Mouse (Mus musculus): ENCODE measurements around the gene Fam160a2.

Fam160a2 gene

DNA sequence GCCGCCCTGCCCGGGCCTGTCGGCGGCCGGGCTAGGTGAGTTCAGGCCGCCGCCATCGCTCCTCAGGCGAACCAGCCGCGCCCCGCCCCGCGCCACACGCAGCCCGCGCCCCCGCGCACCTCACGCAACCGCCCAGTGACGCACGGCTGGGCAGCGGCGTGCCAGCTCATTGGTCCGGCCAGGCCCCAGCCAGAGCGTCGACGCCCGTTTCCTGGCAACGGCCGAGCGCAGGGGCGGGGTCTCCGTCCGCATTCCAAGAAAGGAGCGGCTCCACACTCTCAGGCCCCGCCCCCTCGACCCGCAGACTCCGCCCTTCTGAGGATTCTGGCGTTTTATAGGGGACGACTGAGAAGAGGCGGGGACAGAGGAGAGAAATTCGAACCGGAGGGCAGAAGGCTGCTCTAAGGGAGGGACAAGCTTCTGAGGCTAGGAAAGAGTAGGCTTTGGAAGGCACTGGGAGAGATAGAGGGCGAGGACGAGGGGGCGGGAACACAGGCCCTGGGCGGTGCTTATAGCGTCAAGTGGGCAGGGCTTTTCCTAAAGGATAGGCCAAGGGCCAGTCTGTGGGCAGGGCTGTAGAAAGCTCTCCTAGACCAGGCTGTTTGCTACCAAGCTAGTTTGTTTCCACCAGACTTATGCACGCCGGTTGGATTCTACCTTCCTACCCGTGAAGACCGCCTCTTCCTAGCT lies at the start of gene Fam160a2:
TSS of gene Fam160a2 (minus strand) at position 120 of the 690 bp plus-strand sequence.
- peak; percentile 100 for DNase-seq

DNA sequence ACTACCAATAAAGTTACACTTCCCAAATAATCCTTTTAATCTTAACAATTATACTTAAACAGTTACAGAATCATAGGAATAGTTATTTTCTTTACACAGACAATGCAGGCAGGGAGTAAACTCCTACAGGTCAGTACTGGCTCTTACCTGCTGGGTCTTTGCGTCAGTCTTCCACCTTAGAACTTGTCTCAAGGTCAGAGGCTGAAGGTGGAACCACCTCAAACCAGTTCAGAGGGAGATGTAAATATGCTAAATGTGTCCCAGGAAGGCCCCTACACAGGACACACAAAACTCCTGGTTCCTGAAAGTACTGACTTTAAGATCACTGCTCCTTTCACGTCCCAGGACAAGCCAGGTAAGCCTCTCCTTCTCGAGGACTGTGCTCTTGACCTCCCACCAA lies 45.2 kb upstream of the Fam160a2 start:
- DNase-seq = no peak

DNA sequence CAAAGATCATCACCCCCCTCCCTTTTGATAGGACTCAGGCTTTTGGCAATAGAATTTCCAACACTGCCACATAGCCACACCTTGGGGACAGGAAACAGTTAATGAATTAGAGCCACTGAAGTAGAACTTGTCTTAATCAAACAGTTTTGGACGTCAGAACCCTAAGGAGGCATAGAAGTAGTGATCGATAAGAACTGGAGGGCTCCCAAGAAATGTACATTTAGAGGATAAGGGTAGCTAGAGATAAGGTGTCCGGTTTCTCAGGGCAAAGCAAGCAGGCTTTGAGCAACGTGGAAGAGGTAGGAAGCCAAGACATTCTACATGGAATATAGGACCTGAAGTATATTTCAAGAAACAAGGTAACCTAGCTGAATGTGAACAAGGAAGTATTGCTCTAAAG lies 41.6 kb upstream of the Fam160a2 start:
- DNase-seq = no peak

DNA sequence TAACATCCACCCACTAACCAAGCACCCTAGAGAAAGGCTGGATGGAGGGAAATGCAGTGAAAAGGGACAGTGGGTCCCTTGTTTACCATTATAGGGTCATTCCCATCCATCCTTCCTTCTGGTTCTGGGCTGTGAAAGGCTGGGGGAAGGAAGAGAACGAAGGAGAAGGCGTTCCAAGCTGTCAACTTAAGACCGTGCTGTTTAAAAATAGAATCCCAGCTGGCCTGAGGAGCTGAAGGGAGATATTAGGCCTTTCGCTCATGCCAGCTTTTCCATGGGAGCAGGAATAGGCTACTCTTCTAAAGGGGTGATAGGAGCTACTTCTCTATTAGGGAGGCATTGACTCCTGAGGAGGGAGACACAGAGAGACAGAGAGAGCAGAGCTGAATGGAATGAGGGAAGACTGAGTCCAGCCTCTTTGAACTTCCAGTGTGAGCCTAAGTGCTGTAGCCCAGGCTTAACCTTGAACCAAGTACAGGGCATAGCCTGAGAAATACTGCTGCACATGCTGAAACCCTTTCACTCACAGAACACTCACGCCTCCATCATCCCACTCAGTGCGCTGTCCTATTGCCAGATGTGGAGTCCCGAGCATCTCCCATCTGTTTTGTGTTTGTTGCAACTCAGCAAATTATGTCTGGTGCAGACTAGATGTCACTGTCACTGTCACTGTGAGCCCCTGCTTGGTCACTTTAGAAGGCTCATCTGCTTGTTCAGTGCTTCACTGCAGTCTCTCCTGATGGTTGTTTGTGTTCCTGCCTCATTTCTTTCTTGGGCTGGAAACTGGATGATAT lies 38.3 kb upstream of the Fam160a2 start:
- DNase-seq = no peak

DNA sequence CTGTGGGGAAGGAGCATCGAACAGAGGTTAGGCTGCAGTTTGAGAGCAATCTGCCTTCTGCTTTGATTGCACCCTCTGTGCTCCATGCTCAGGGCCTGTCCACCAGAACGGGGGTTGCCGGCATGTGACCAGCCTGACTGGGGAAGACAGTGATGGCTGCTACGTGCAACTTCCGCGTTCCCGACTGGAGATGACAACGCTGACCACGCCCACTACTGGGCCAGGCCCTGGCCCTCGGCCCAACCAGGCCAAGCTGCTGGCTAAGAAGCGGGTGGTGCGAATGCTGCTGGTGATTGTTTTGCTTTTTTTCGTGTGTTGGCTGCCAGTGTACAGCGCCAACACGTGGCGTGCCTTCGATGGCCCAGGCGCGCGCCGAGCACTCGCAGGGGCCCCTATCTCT lies 34.9 kb upstream of the Fam160a2 start:
- DNase-seq = no peak

DNA sequence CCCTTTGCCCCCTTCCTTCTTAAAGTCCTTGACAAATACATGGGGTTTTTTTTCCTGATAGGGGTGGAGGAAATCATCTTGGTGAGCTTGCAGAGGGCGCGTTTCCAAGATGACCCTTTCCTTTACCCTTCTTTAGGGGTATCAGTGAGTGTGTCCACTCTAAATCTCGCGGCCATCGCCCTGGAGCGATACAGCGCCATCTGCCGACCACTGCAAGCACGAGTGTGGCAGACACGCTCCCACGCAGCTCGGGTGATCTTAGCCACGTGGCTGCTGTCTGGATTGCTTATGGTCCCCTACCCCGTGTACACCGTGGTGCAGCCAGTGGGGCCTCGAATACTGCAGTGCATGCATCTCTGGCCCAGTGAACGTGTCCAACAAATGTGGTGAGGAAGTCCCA lies 34.0 kb upstream of the Fam160a2 start:
- no peak for DNase-seq

DNA sequence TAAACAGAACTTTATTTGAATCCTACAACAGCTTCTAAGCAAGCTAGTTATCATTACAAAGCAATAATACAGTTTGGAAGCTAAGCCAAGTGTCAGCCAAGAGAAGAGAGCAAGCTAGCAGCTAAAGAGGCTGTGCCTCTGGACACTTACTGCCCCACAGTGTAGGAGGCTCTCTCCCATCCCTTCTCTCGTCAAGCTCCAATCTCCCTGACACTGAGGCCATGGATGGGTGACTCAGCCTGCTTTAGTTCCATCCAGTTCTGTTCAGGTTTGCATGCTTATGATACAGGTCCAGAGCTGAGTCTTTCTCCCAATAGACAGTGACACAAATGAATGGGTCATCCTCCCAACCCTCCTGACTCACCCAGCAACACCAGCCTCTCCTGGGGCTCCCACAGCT lies 32.2 kb upstream of the Fam160a2 start:
- DNase-seq = no peak

DNA sequence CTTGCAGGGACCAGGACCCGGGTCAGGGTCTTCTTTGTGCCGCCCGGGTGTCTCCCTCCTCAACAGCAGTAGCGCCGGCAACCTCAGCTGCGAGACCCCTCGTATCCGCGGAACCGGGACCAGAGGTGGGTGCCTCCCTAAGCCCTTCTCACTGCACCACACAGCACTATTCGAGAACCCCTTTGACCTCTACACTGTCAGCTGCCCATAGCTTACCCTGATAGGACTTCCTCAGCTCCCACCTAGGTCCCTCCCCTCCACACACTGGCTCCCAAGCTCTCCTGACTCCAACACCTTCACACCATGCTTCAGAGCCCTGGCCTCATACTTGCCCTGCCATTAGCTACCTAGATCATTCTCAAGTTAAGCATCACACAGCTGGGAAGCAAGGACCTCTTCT lies 26.2 kb upstream of the Fam160a2 start:
- no peak for DNase-seq

DNA sequence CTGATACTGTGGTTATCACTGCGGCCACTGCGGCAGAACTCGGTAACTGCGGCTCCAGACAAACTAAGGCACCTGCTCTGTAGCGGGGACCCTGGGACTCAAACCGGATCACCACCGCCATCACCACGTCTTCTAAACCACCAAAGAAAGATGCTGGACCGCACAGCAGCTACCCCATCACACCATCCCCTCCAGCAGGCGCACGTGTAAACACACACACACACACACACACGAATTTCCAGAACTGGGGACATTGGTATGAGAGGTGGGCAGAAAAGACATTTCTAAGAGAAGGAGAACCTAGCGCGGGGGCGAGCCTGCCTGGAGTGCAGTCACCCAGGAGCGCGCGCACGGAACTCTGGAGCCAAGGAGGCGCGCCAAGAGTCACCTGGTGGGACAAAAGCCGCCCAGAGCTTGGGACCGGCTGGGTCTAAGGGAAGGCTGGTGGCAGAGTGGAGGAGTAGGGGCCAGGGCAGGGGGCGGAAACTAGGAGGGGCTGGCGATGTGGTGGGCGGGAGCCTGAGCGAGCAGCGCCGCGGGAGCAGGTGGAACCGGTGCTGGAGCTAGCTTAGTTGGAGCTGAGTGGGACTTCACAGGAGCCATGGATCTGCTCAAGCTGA lies 25.7 kb upstream of the Fam160a2 start, which contains the start of gene Cckbr:
TSS of gene Cckbr (plus strand) at position 308 of the 620 bp plus-strand sequence.
- DNase-seq = peak; percentile 42 to 53

DNA sequence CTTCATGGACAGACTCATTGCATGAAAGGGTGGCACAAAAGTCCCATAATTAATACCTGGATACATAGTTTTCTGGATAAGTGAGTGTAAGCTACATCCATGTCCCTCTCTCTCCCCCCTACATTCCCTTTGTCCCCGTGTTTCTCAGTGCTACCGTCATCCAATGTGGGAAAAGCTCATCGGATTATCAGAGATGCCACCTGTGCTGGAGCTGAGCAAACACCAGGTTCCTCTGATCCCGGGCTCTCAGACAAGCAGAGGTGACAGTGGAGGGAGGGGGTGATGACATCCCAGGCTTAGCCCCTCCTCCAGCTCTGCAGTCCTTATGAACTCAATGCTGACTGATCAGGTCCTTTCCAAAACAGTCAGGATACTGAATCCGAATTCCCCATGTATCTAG lies 24.5 kb upstream of the Fam160a2 start:
- DNase-seq = no peak

DNA sequence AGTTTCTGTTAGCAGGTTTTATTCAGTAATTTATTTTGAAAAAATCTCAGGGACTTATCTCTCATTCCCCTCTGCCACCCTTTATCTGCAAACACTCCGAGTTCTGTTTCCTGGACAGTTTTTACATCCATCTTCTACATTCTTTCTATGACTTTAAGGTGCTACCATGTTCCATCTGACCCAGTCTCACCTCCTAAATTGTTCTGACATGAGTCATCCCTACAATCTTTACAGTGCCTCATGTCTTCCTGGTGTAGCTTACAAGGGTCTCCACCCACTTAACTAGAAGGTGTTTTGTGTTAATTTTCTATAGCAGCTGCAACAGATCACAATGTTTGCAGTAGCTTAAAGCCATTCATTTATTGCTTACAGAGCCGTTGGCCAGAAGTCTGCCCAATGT lies 21.0 kb upstream of the Fam160a2 start:
- DNase-seq = no peak

DNA sequence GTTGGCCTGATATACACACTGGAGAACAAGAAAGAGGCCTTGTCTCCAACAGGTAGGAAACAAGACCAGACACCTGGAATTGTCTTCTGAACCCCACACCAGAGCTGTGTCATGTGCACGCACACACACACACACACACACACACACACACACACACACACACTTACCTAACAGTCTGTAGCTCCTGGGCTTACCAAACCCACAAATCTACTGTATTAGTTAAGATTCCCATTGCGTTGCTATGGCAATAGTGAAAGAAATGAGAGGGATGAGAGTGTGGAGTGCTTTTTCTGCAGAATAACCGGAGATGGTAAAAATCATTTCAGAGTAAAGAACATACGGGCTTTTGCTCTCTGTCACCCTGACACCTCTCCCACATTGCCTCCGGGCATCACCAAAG lies 18.3 kb upstream of the Fam160a2 start:
- no peak for DNase-seq

DNA sequence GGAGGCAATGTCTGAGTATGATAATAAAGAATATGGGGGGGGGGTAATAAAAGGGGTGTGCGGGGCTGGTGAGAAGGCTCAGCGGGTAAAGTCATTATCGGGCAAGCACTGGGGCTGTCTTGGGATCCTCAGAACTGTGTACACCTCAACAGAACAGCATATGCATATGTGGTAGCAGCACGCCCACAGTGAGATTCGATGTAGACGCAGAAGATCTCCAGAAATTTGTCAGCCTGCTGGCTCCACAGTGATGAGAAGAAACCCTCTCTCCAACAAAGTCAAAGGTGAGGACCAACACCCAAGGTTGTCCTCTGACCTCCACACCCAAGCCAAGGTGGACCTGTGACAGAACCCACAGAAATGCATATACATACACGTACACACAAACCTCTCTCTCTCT lies 16.7 kb upstream of the Fam160a2 start:
- DNase-seq = no peak

DNA sequence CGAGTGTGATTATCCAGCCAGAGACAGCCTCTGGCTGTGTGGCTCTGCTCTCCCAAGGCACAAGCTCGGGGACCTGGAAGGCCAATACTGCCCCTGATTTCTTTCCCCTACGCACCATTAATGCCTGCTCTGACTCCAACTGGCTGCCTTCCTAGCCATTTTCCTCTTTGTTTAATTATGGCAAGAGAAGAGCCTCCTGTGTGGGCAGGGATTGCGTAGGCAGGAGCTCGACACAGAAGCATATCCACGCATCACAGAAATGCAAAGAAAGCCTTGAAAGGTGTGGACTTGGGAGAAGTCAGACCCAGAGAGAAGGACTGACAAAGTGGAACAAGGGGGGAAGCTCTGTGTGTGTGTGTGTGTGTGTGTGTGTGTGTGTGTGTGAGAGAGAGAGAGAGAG lies 14.5 kb upstream of the Fam160a2 start:
- no peak for DNase-seq

DNA sequence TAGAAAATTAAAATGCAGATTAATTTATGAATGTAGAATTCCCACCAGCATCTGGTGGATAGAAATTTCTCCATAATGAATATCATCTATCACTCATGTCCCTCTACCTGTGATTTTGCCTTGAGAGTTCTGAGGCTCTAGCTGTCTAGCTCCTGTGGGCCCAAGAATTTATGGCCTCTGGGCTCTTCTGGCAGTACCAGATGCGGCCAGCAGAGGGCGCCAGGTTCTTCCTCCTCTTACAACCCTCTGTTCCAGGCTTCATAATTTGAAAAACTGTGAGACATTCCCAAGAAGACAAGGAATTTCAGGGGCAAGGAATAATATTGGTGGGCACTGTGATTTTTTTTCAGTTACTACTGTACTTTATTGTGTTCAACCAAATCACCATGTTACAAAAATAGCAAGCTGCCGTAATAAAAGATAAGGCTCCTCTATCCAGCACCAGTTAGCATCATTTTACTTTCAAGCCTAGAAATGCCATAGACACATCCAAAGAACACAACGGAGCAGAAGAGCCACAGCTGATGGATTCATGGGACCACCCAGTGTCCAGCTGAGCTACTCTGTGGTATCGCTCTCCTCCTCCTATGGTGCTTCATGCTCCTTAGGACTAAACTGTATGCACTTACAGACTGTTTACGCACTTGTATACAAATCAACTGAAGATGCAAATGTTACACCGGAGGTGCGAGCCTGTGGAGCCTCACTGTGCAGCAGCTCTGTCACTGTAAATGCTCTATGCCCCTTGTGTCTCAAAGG lies 12.2 kb upstream of the Fam160a2 start:
- peak; percentile 88 for DNase-seq

DNA sequence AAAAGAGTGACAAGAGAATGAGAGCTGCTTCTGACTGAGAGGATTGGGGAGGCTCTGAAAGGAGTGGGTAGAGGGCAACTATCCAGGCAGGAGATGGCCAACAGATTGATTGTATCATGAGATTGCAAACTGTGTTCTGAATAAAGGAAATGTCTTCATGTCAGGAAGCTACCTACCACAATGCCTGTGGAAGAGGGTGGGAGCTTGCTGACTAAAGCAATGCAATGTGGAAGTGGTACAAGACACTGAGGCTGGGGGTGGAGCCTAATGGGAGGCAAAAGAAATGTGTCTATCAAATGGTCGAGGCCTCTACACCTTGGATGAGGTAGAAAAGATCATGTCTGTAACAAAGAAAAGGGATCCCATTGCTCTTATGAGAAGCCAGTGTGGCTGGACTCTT lies 6.5 kb upstream of the Fam160a2 start:
- DNase-seq = no peak

DNA sequence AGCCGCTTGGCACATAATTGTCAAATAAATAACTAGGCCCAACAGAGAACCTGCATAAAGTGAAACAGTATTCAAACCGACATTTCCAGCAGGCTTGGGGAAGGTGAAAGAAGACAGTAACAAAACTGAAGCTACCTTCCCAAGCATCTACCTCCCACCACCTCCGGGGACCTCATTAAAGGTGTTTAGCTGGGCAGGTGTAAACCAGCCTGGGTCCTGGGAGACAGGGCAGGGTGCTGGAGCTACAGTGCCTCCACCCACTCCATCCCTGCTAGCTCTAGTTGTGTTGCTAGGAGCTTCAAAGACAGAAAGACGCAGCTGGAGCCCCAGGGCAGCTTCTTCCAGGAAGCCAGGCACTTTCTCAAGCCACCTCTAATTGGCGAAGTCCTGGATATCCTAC lies 4.4 kb upstream of the Fam160a2 start, which contains the start of gene Cnga4:
TSS of gene Cnga4 (plus strand) at position 301 of the 400 bp plus-strand sequence.
- DNase-seq = no peak

DNA sequence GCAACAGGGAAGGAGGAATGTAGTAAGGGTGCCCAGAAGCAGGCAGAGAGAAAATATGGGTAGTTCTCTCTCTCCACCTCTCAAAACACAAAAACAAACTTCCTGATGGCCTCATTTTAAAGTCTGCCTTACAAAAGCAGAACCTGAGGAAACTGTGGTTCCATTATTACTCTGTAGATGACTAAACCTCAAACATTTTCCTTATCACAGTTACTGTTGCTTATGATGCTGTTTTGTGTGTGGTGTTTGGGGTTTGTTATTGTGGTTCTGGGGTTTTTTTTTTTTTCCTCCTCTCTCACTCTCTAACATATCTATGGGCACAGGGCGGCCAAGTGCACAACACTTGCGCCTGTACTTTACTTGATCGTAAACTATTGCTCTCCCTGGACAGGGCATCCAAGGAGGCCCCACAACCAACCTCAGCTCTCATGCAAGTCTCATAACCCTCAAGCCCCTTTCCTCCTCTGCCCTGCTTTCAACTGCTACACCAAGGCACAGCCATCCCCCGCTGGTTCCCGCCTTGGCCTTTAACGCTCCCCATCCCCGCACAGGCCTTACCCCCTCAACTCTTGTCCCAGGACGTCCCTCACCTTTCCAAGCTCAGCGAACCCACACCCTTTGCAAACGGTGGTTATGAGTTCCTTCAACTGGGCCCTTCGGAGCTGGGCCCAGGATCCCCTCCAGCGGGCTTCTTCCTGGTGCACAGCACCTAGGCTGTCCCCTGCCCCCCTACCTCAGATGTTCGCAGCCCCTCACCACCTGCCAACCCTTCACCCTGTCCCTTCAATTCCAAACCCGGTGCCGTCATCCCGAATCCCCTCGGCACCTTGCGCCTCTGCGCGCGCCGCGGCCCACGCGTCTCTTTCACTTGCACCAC lies 558 bp downstream of the Fam160a2 start:
- no peak for DNase-seq

DNA sequence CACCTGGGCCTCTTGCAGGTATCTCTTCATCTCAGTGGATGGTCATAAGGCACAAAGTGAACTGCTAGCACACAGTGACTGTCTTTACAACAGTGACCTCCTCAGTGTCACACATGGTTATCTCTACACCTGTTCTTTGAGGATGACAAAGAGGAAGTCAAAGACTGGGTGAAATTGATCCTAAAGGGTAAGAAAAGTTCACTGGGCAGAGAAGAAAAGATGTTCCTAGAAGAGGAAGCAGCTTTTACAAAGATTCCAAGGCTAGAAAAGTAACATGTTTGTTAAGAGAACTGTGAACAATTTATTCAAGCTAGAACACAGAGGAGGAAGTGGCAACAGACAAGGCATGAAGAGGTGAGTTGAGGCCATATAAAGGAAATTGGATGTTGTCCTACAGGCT lies 3.7 kb downstream of the Fam160a2 start:
- DNase-seq = no peak

DNA sequence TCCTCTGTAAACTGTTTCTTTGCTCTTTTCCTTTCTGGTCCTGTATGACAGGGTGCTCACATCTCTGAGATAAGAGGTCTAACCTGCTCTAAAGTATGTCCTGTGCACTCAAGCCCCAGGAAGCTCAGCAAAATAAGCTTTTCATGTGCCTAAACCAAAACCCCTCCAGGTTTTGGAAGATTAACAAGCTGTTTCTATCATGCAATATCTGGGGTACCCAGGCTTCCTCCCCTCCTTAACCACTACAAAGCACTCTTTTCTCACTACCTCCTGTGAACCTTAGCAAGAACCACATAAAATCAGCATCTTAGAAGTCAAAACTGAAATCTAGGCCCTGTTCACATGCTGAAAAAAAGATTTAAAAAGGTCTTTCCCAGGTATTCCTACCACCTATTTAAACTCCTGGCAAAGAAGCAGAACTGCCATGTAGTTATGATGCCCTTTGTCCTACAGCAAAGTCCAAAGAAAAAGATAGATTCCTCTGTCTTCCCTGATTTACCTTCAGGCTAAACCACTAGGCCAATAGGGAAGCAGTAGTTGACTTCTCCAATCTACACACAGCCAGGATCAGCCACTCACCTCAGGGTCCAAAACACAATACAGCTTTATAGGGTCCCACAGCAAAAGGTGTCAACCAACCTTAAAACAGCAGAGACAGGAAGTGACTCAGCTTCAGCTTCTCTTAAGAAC lies 4.6 kb downstream of the Fam160a2 start:
- no peak for DNase-seq

DNA sequence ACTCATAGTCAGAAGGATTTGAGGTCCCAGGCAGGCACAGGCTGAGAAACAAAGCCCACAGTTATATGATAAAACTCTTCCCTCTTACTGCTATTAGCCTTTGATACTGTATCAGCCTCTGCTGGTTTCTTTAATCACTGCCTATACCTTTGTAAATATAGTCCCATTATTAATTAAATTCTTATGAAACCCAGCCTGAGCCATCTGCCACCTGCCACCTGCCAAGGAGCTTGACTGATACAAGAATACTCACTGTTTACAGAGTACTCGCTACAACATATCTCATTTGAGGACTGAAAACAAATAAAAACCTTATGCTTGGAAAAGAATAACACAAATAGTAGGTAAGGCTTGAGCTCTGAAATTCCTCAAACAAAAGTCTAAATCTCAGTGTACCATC lies 5.2 kb downstream of the Fam160a2 start:
- DNase-seq = no peak
